Mouse (Mus musculus) embryonic facial prominence, embryonic 10.5 days (tissue): Measurements from ENCODE around the gene Celf6. TPM values are rescaled to one million over a fixed set of nuclear protein-coding genes. Genes with fewer than 3 reads are reported as not detected.

Source experiments
- DNase-seq: peaks from one replicate; pipeline ENCODE4 v3.0.0-alpha.2; 2017; ENCODE audit warnings: low spot score
- H3K27ac ChIP-seq: fragments of 300-500 bp; sonication (generic); replicated peaks from 2 replicates; pipeline ENCODE4 v1.5.1; 2016; ENCODE audit warnings: mild to moderate bottlenecking
- H3K27me3 ChIP-seq: fragments of 300-500 bp; sonication (generic); replicated peaks from 2 replicates; pipeline ENCODE4 v1.6.1; 2016; ENCODE audit warnings: low read depth, mild to moderate bottlenecking; ENCODE audit not compliant: poor library complexity, severe bottlenecking
- H3K36me3 ChIP-seq: fragments of 300-500 bp; sonication (generic); replicated peaks from 2 replicates; pipeline ENCODE4 v1.6.1; 2016; ENCODE audit warnings: mild to moderate bottlenecking, moderate library complexity
- H3K4me1 ChIP-seq: fragments of 300-500 bp; sonication (generic); 2 replicates; pipeline ENCODE4 v1.6.1; 2016
- H3K4me3 ChIP-seq: fragments of 300-500 bp; sonication (generic); 2 replicates; pipeline ENCODE4 v1.5.1; 2016; ENCODE audit warnings: mild to moderate bottlenecking, moderate library complexity
- H3K9me3 ChIP-seq: fragments of 300-500 bp; sonication (generic); 2 replicates; pipeline ENCODE4 v1.6.1; 2016; ENCODE audit warnings: mild to moderate bottlenecking
- WGBS: fragments of 180-500 bp; shearing (Covaris S2); methylation state at CpG from one replicate; pipeline ENCODE4 v1.1.7; 2016; 5-methylcytosine and 5-hydroxymethylcytosine counted together
- polyA plus RNA-seq: library from polyadenylated mRNA; unstranded; fragments of >200 nt; fragmentation: Nextera tagmentation; extraction: Ambion mirVana; gene quantifications from 2 replicates; pipeline ENCODE4 v1.2.1, GENCODE M21; 2016

The Celf6 gene
- polyA plus RNA-seq, 1 experiment from 2014 or later = 1.3 TPM

- DNase-seq = no peak
- Histone ChIP-seq H3K9me3 (no peaks in the 10 kb centered on the region), H3K27ac (no peak overlapping the region), H3K27me3 (peaks cover 27% of the 10 kb centered on the region), H3K4me1 (peaks cover 12% of the 10 kb centered on the region), H3K36me3 (no peaks in the 10 kb centered on the region), H3K4me3 (no peak overlapping the region)
- WGBS = 81% methylated on average over 10 of the region's 10 CpGs
Measured at GRCm38 (mm10) chr9:59589703-59590439, 12.2 kb downstream of the Celf6 start.

GRCm38 (mm10) chr9:59601661-59602060 is 23.9 kb downstream of the Celf6 start:
- 76% methylated on average over 8 of the region's 8 CpGs for WGBS
- H3K27ac ChIP-seq = no peak overlapping the region
- DNase-seq = no peak
- H3K9me3 ChIP-seq = no peaks in the 10 kb centered on the region
- no peaks in the 10 kb centered on the region for H3K36me3 ChIP-seq
- peaks cover 33% of the 10 kb centered on the region for H3K27me3 ChIP-seq
- H3K4me1 ChIP-seq = peaks cover 13% of the 10 kb centered on the region
- H3K4me3 ChIP-seq = no peak overlapping the region

- H3K36me3 ChIP-seq = no peaks in the 10 kb centered on the region
- H3K4me1 ChIP-seq = peaks cover 15% of the 10 kb centered on the region
- no peak overlapping the region for H3K27ac ChIP-seq
- peaks cover 33% of the 10 kb centered on the region for H3K27me3 ChIP-seq
- DNase-seq = no peak
- WGBS = 58% methylated on average over 6 of the region's 6 CpGs
- no peaks in the 10 kb centered on the region for H3K9me3 ChIP-seq
- H3K4me3 ChIP-seq = no peak overlapping the region
Measured at GRCm38 (mm10) chr9:59605967-59606366, 28.2 kb downstream of the Celf6 start.

GRCm38 (mm10) chr9:59610950-59611349 is 33.2 kb downstream of the Celf6 start:
- H3K27ac ChIP-seq = no peak overlapping the region
- H3K4me3 ChIP-seq = no peak overlapping the region
- 87% methylated on average over 2 of the region's 2 CpGs for WGBS
- H3K9me3 ChIP-seq = no peaks in the 10 kb centered on the region
- peaks cover 2% of the 10 kb centered on the region; the same call in 1 of the 2 replicates for H3K4me1 ChIP-seq
- H3K27me3 ChIP-seq = no peaks in the 10 kb centered on the region
- no peaks in the 10 kb centered on the region for H3K36me3 ChIP-seq
- DNase-seq = no peak

GRCm38 (mm10) chr9:59615797-59616196 is 38.1 kb downstream of the Celf6 start:
- no peak for DNase-seq
- peaks cover 22% of the 10 kb centered on the region for H3K4me1 ChIP-seq
- H3K36me3 ChIP-seq = no peaks in the 10 kb centered on the region
- H3K9me3 ChIP-seq = no peaks in the 10 kb centered on the region
- H3K27ac ChIP-seq = no peak overlapping the region
- WGBS = 86% methylated on average over 2 of the region's 2 CpGs
- 0 out of 2 replicates have a peak overlapping the region, but pooled peaks have one; percentile 87 for H3K4me3 ChIP-seq
- H3K27me3 ChIP-seq = no peaks in the 10 kb centered on the region

GRCm38 (mm10) chr9:59616622-59617306 is 39.0 kb downstream of the Celf6 start, which contains the start of gene Parp6:
Parp6 (plus strand) TSS chr9:59617284.
- Histone ChIP-seq H3K27ac (peak within 1 kb of the TSS; percentile 95), H3K4me1 (peaks cover 22% of the 10 kb centered on the region), H3K36me3 (no peaks in the 10 kb centered on the region; the same call in 1 of the 2 replicates), H3K27me3 (no peaks in the 10 kb centered on the region), H3K4me3 (peak within 1 kb of the TSS; percentile 87), H3K9me3 (no peaks in the 10 kb centered on the region)
- DNase-seq = peak; percentile 99
- 1% methylated on average over 36 of the region's 36 CpGs for WGBS

GRCm38 (mm10) chr9:59617307-59617973 is 39.7 kb downstream of the Celf6 start:
- WGBS = under 1% methylated on average over 57 of the region's 58 CpGs
- peaks cover 6% of the 10 kb centered on the region for H3K36me3 ChIP-seq
- no peaks in the 10 kb centered on the region for H3K27me3 ChIP-seq
- H3K4me3 ChIP-seq = peak overlapping the region; percentile 87
- H3K27ac ChIP-seq = peak overlapping the region; percentile 95
- DNase-seq = no peak
- H3K9me3 ChIP-seq = no peaks in the 10 kb centered on the region
- peaks cover 22% of the 10 kb centered on the region for H3K4me1 ChIP-seq

GRCm38 (mm10) chr9:59638372-59638771 is 60.7 kb downstream of the Celf6 start:
- Histone ChIP-seq H3K36me3 (peaks cover 97% of the 10 kb centered on the region), H3K9me3 (no peaks in the 10 kb centered on the region), H3K27me3 (no peaks in the 10 kb centered on the region), H3K4me1 (no peaks in the 10 kb centered on the region), H3K27ac (no peak overlapping the region), H3K4me3 (no peak overlapping the region)
- 82% methylated on average over 1 of the region's 1 CpGs for WGBS
- no peak for DNase-seq

- DNase-seq = no peak
- no peak overlapping the region for H3K4me3 ChIP-seq
- no peaks in the 10 kb centered on the region for H3K4me1 ChIP-seq
- no peaks in the 10 kb centered on the region for H3K27me3 ChIP-seq
- peaks cover 96% of the 10 kb centered on the region for H3K36me3 ChIP-seq
- no peak overlapping the region for H3K27ac ChIP-seq
- WGBS = 94% methylated on average over 4 of the region's 4 CpGs
- H3K9me3 ChIP-seq = no peaks in the 10 kb centered on the region
Measured at GRCm38 (mm10) chr9:59639936-59640335, 62.2 kb downstream of the Celf6 start.

GRCm38 (mm10) chr9:59641320-59641719 is 63.6 kb downstream of the Celf6 start:
- DNase-seq = no peak
- H3K4me3 ChIP-seq = no peak overlapping the region
- no peaks in the 10 kb centered on the region for H3K9me3 ChIP-seq
- WGBS = 85% methylated on average over 2 of the region's 2 CpGs
- no peaks in the 10 kb centered on the region for H3K4me1 ChIP-seq
- H3K27ac ChIP-seq = no peak overlapping the region
- no peaks in the 10 kb centered on the region for H3K27me3 ChIP-seq
- H3K36me3 ChIP-seq = peaks cover 93% of the 10 kb centered on the region

- H3K36me3 ChIP-seq = peaks cover 62% of the 10 kb centered on the region
- WGBS = 95% methylated on average over 4 of the region's 4 CpGs
- H3K4me3 ChIP-seq = no peak overlapping the region
- H3K4me1 ChIP-seq = peaks cover under 1% of the 10 kb centered on the region; the same call in 1 of the 2 replicates
- H3K9me3 ChIP-seq = no peaks in the 10 kb centered on the region
- no peak for DNase-seq
- H3K27me3 ChIP-seq = no peaks in the 10 kb centered on the region
- H3K27ac ChIP-seq = no peak overlapping the region
Measured at GRCm38 (mm10) chr9:59649911-59650310, 72.2 kb downstream of the Celf6 start.

- H3K27ac ChIP-seq = no peak overlapping the region
- no peak for DNase-seq
Measured at GRCm38 (mm10) chr9:59653371-59653770, 75.7 kb downstream of the Celf6 start.

More at GRCm38 (mm10) chr9:59653371-59653770, 75.7 kb downstream of the Celf6 start:
- H3K9me3 ChIP-seq = no peaks in the 10 kb centered on the region
- H3K36me3 ChIP-seq = peaks cover 37% of the 10 kb centered on the region
- no peaks in the 10 kb centered on the region for H3K27me3 ChIP-seq
- WGBS = 41% methylated on average over 3 of the region's 3 CpGs
- H3K4me1 ChIP-seq = peaks cover 13% of the 10 kb centered on the region
- no peak overlapping the region for H3K4me3 ChIP-seq
